Comparison of ENCODE assay signal across 13 mouse cellular contexts in the genomic region with DNA sequence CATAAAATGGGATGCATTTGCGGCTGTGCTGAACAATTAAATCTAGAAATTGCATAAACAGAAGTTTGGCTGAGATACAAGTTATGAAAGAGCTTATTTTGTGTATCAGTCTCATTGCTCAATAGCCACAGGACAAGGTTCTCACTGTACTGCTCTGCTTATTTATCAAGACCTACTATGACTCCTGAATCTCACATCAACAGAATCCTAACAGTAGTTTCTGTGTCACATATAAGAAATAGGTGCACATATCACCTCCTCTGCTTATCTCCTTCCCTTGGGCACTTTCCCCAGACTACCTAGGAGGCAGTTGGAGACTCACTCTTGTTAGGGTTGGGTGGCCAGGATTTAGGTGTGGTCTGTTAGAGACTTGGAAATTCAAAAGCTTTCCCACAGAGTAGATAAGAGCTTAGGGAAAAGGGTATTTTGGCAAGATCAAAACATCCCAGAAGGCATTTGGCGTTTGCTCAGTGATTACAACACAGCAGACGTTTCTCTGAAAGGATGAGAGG. TPM values are rescaled to one million over a fixed set of nuclear protein-coding genes. Genes with fewer than 3 reads are reported as not detected.
DNase-seq lines count a peak whose midpoint lies in the region; ATAC-seq and TF ChIP-seq lines count a peak whose summit lies in the region.
"Had no signal": no experiment of that assay in that cellular context is flagged by ENCODE, and none has a peak within 500 bp of the region (broad histone marks: within the 10 kb centered on the region; RNA-seq: fewer than 3 reads in every experiment).

No protein-coding gene starts in this region.

- peak; percentile 9 for DNase-seq in limb, embryonic 11.5 days (ENCODE audit: low spot score)
- no peak for DNase-seq in limb, embryonic 10.5 days (ENCODE audit: low spot score)
- peak; percentile 44 for DNase-seq in lung, adult 2 months
- DNase-seq in spleen, postnatal 4 days (ENCODE audit: low spot score in 2 of 2) = no peak
- no peak for DNase-seq in cerebellum, postnatal 14 days
- DNase-seq: kidney, postnatal 14 days; retina, postnatal 1 day; thymus, postnatal 4 days had no signal

- H3K4me2 ChIP-seq in limb, embryonic 11.5 days (ENCODE audit: low read depth, severe bottlenecking) = no peak overlapping the region
- H3K4me2 ChIP-seq in heart, embryonic 13.5 days = peak overlapping the region; percentile 18; the same call in 1 of the 2 replicates

- H3K27ac ChIP-seq in limb, embryonic 11.5 days (replicated peaks; ENCODE audit: low read depth, low read length) = no peak overlapping the region
- H3K27ac ChIP-seq in limb, embryonic 10.5 days = no peak overlapping the region
- H3K27ac ChIP-seq in heart, embryonic 13.5 days (replicated peaks) = no peak overlapping the region
- H3K27ac ChIP-seq in small intestine, adult 2 months (ENCODE audit: insufficient read depth, low read depth, low read length) = peak overlapping the region; percentile 3; the same call in 1 of the 2 replicates

- H3K9me3 ChIP-seq in limb, embryonic 11.5 days (ENCODE audit: control insufficient read depth, low read length) = no peaks in the 10 kb centered on the region
- H3K9me3 ChIP-seq in limb, embryonic 10.5 days (replicated peaks) = no peaks in the 10 kb centered on the region
- no peaks in the 10 kb centered on the region for H3K9me3 ChIP-seq in heart, embryonic 13.5 days
- H3K9me3 ChIP-seq: megakaryocyte, embryonic 14.5 days had no signal

- no peaks in the 10 kb centered on the region for H3K27me3 ChIP-seq in limb, embryonic 11.5 days (ENCODE audit: control insufficient read depth, insufficient read depth, low read length)
- no peaks in the 10 kb centered on the region for H3K27me3 ChIP-seq in limb, embryonic 10.5 days (ENCODE audit: low read depth, poor library complexity, severe bottlenecking)
- H3K27me3 ChIP-seq in heart, embryonic 13.5 days (replicated peaks) = peaks cover 9% of the 10 kb centered on the region; the same call in 1 of the 2 replicates
- H3K27me3 ChIP-seq in small intestine, adult 2 months (ENCODE audit: control insufficient read depth, insufficient read depth, low read length) = no peaks in the 10 kb centered on the region
- H3K27me3 ChIP-seq: megakaryocyte, embryonic 14.5 days had no signal

- no peak overlapping the region for H3K9ac ChIP-seq in limb, embryonic 11.5 days (ENCODE audit: low read length)
- no peak overlapping the region for H3K9ac ChIP-seq in heart, embryonic 13.5 days

- no peak for TF ChIP-seq CTCF in lung, adult 2 months (IDR thresholded peaks at IDR 0.05; ENCODE audit: insufficient read depth, low read length)
- TF ChIP-seq CTCF in small intestine, adult 2 months (IDR thresholded peaks at IDR 0.05; ENCODE audit: extremely low read depth, insufficient read length, insufficient replicate concordance, low read depth, low read length) = no peak

- WGBS in limb, embryonic 11.5 days = 60% methylated on average over 3 of the region's 3 CpGs
- 70% methylated on average over 3 of the region's 3 CpGs for WGBS in limb, embryonic 10.5 days
- WGBS in heart, embryonic 13.5 days = 26% methylated on average over 3 of the region's 3 CpGs
- 20% methylated on average over 3 of the region's 3 CpGs for WGBS in lung, adult 2 months
- 11% methylated on average over 3 of the region's 3 CpGs for WGBS in small intestine, adult 2 months

- no peak for TF ChIP-seq POLR2A in lung, adult 2 months (IDR thresholded peaks at IDR 0.05; ENCODE audit: borderline replicate concordance, extremely low read depth, low read depth, low read length)
- no peak for TF ChIP-seq POLR2A in small intestine, adult 2 months (IDR thresholded peaks at IDR 0.05; ENCODE audit: low read depth, low read length)

- no peak for ATAC-seq in limb, embryonic 11.5 days (ENCODE audit: insufficient number of reproducible peaks, low FRiP score, low TSS enrichment, low read depth)
- no peak for ATAC-seq in heart, embryonic 13.5 days (ENCODE audit: extremely low read depth, insufficient number of reproducible peaks, low FRiP score, low TSS enrichment)
- ATAC-seq: hindbrain, embryonic 16.5 days had no signal

- no peak overlapping the region for H3K4me3 ChIP-seq in limb, embryonic 11.5 days (ENCODE audit: low read depth, low read length)
- H3K4me3 ChIP-seq in limb, embryonic 10.5 days = no peak overlapping the region
- H3K4me3 ChIP-seq in heart, embryonic 13.5 days = no peak overlapping the region
- no peak overlapping the region for H3K4me3 ChIP-seq in lung, adult 2 months (replicated peaks; ENCODE audit: extremely low read depth, low read depth, low read length)
- no peak overlapping the region for H3K4me3 ChIP-seq in small intestine, adult 2 months (ENCODE audit: low read depth, low read length)
- H3K4me3 ChIP-seq: erythroblast, embryonic 14.5 days; megakaryocyte, embryonic 14.5 days had no signal

- H3K36me3 ChIP-seq in limb, embryonic 11.5 days (ENCODE audit: control insufficient read depth, insufficient read depth, low read length) = no peaks in the 10 kb centered on the region
- H3K36me3 ChIP-seq in limb, embryonic 10.5 days = no peaks in the 10 kb centered on the region
- H3K36me3 ChIP-seq in heart, embryonic 13.5 days = no peaks in the 10 kb centered on the region
- no peaks in the 10 kb centered on the region for H3K36me3 ChIP-seq in small intestine, adult 2 months (ENCODE audit: control insufficient read depth, insufficient read depth, low read length)

- no peaks in the 10 kb centered on the region for H3K4me1 ChIP-seq in limb, embryonic 11.5 days (ENCODE audit: control insufficient read depth, insufficient read depth, low read length)
- H3K4me1 ChIP-seq in limb, embryonic 10.5 days = no peaks in the 10 kb centered on the region
- peaks cover 30% of the 10 kb centered on the region for H3K4me1 ChIP-seq in heart, embryonic 13.5 days
- peaks cover 16% of the 10 kb centered on the region for H3K4me1 ChIP-seq in lung, adult 2 months (ENCODE audit: control insufficient read depth, insufficient read depth, low read length)
- peaks cover 5% of the 10 kb centered on the region; the same call in 1 of the 2 replicates for H3K4me1 ChIP-seq in small intestine, adult 2 months (ENCODE audit: control insufficient read depth, insufficient read depth, insufficient read length, low read length)

RNA-seq across cellular contexts. Expression of gene Peli1, which starts 11.2 kb away (rescaled TPM):
- 75.6 and 78.9 TPM in 2 replicates for polyA plus RNA-seq in limb, embryonic 11.5 days (2014; fragmentation: Nextera tagmentation; extraction: Ambion mirVana)
- polyA plus RNA-seq in limb, embryonic 10.5 days (2016; fragmentation: Nextera tagmentation; extraction: Ambion mirVana) = 59.0 and 64.3 TPM in 2 replicates
- polyA plus RNA-seq in heart, embryonic 13.5 days (2015; fragmentation: Nextera tagmentation; extraction: Ambion mirVana) = 21.1 and 21.6 TPM in 2 replicates
- polyA plus RNA-seq in lung, adult 2 months (2012; rRNA removed) = 24.4 and 36.2 TPM in 2 replicates
- polyA plus RNA-seq in small intestine, adult 2 months (2012; rRNA removed) = 35.2 and 113 TPM in 2 replicates

Comparison
In these comparisons a context has a peak if more than half of its experiments do, and no peak if none do; other contexts are left out.
1. DNase-seq: peak in limb, embryonic 11.5 days (single experiment) and lung, adult 2 months (single experiment); none in limb, embryonic 10.5 days (single experiment), spleen, postnatal 4 days (0 of 2) and cerebellum, postnatal 14 days (0 of 2).